Mouse (Mus musculus): ENCODE measurements around the gene Lpcat4. TPM values are rescaled to one million over a fixed set of nuclear protein-coding genes. Genes with fewer than 3 reads are reported as not detected.
"Not testable (repeated sequence)": the region's sequence is repeated elsewhere in the genome, so short reads cannot be mapped to it uniquely, and the experiment has no call there.

Gene Lpcat4
- polyA plus RNA-seq, 1 experiment = 28.3 TPM

DNA sequence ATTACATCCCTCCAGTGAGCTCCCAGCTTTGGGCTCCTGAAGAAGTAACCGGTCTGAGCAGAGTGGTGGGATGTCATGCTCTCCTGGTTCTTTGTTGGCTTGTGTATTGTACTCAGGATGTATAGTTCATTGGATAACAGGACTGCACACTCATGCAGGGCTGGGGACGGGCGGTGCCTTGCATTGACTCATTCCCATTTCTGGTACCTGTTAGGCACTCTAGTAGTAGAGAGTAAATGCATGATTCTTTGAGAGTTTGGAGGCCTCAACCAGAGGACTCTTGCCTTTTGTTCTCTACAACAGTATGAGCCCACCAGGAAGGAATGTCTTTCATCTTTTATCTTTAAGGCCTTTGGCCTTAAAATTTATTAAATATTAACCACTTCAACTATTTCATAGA is 37.6 kb downstream of the Lpcat4 start:
- TF ChIP-seq CTCF (IDR thresholded peaks at IDR 0.05; ENCODE audit: control insufficient read depth, insufficient read depth, low read length) (no peak), POLR2A (IDR thresholded peaks at IDR 0.05; ENCODE audit: borderline replicate concordance, control insufficient read depth, low read depth, low read length) (no peak)
- WGBS = 85% methylated on average over 3 of the region's 3 CpGs
- Histone ChIP-seq H3K4me1 (ENCODE audit: control insufficient read depth, insufficient read depth, low read length) (no peaks in the 10 kb centered on the region; the same call in 1 of the 2 replicates), H3K27ac (ENCODE audit: control insufficient read depth, insufficient read depth, low read depth, low read length, poor library complexity) (no peak overlapping the region), H3K4me3 (replicated peaks; ENCODE audit: control insufficient read depth, low read depth, low read length) (no peak overlapping the region)

DNA sequence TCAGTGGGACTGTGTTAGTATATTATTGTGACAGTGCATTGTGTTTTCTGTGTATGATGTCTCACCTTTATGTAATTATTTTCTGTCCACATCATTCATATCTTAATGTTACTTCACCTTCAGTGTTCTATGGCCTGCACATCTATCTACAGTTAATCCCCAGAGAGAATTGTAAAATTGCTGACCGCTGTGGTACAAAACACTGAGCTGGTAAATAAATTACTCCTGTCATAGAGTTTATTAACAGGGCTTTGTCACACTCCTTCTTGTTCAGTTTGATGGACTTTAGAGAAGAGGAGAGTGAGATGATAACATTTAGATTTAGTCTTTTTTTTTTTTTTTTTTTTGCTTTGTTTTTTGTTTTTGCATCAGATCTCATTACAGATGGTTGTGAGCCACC is 43.6 kb downstream of the Lpcat4 start:
- Histone ChIP-seq H3K27ac (ENCODE audit: control insufficient read depth, insufficient read depth, low read depth, low read length, poor library complexity) (no peak overlapping the region), H3K4me3 (replicated peaks; ENCODE audit: control insufficient read depth, low read depth, low read length) (no peak overlapping the region), H3K4me1 (ENCODE audit: control insufficient read depth, insufficient read depth, low read length) (peaks cover 2% of the 10 kb centered on the region)
- WGBS = 92% methylated on average over 1 of the region's 1 CpGs
- TF ChIP-seq POLR2A (IDR thresholded peaks at IDR 0.05; ENCODE audit: borderline replicate concordance, control insufficient read depth, low read depth, low read length) = no peak
- TF ChIP-seq CTCF (IDR thresholded peaks at IDR 0.05; ENCODE audit: control insufficient read depth, insufficient read depth, low read length) = no peak

DNA sequence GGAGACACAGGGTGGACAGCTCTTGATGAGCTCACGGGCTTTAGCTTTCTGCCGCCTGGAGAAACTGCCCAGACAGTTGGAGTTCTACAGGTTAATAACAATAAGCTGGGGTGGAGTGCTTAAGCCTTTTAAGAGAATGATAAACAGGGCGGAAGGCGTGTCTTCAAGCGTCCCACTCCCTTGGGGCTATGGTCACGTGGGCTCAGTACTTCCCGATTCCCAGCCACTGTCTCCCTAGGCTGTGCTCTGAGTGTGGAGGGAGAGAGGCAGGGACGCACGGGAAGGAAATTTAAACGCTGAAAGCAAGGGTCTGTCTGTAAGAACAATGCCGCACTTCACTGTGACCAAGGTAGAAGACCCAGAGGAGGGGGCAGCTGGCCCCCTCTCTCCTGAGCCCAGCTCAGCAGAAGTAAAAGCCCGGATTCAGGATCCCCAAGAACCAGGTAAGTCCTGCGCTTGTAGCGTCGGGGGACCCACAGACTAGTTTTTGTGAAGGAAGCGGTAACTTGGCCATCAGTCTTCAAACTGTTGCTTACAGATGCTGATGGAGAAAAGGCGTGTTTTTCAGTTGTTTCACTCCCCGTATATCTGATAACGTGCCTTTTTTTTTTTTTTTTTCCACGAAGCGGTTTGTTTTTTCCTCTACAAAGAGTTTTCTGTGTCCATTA is 45.2 kb downstream of the Lpcat4 start:
- 0 out of 2 replicates have a peak overlapping the region, but pooled peaks have one; percentile 41 for H3K27ac ChIP-seq (ENCODE audit: control insufficient read depth, insufficient read depth, low read depth, low read length, poor library complexity)
- 15% methylated on average over 21 of the region's 21 CpGs for WGBS
- TF ChIP-seq CTCF (IDR thresholded peaks at IDR 0.05; ENCODE audit: control insufficient read depth, insufficient read depth, low read length) (no peak), POLR2A (IDR thresholded peaks at IDR 0.05; ENCODE audit: borderline replicate concordance, control insufficient read depth, low read depth, low read length) (no peak)

DNA sequence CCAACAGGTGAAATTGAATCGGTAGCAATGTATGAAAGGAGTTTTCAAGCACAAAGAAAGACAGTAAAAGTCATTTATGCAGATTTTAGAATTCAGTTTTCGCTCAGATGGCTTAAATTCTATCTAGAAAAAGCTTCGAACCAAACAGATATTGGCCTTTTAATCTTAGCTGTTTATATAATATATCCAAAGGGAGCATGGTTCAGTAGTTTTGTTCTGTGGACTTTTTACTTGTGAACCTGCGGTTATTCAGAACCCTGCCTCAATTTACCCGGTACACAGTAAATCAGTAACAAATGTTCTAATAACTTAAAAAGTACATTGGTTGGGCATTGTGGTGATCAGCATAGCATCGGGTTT is 45.7 kb downstream of the Lpcat4 start:
- TF ChIP-seq CTCF (IDR thresholded peaks at IDR 0.05; ENCODE audit: control insufficient read depth, insufficient read depth, low read length) (no peak), POLR2A (IDR thresholded peaks at IDR 0.05; ENCODE audit: borderline replicate concordance, control insufficient read depth, low read depth, low read length) (no peak)
- no peak overlapping the region for H3K4me3 ChIP-seq (replicated peaks; ENCODE audit: control insufficient read depth, low read depth, low read length)
- 56% methylated on average over 6 of the region's 6 CpGs for WGBS
- H3K27ac ChIP-seq (ENCODE audit: control insufficient read depth, insufficient read depth, low read depth, low read length, poor library complexity) = no peak overlapping the region
- H3K4me1 ChIP-seq (ENCODE audit: control insufficient read depth, insufficient read depth, low read length) = peaks cover 2% of the 10 kb centered on the region

More for the DNA sequence above, 45.2 kb downstream of the Lpcat4 start:
- Histone ChIP-seq H3K4me1 (ENCODE audit: control insufficient read depth, insufficient read depth, low read length) (peaks cover 2% of the 10 kb centered on the region), H3K4me3 (replicated peaks; ENCODE audit: control insufficient read depth, low read depth, low read length) (peak overlapping the region; percentile 57)

DNA sequence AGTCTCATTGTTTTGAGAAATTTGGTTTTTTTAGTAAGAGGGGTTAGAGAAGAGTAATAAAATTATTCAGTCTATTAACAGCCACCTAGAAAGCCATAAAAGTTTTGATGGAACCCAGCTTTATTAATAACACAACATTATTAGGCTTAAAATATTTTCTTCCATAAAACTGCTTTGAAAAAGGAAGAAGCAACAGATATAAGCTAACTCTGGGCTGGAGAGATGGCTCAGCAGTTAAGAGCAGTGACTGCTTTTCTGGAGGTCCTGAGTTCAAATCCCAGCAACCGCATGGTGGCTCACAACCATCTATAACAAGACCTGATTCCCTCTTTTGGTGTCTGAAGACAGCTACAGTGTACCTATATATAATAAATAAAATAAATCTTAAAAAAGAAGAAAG is 46.8 kb downstream of the Lpcat4 start:
- not testable (repeated sequence) for H3K4me3 ChIP-seq (replicated peaks; ENCODE audit: control insufficient read depth, low read depth, low read length); H3K4me1 ChIP-seq (ENCODE audit: control insufficient read depth, insufficient read depth, low read length); H3K27ac ChIP-seq (ENCODE audit: control insufficient read depth, insufficient read depth, low read depth, low read length, poor library complexity)
- WGBS = 86% methylated on average over 1 of the region's 1 CpGs

DNA sequence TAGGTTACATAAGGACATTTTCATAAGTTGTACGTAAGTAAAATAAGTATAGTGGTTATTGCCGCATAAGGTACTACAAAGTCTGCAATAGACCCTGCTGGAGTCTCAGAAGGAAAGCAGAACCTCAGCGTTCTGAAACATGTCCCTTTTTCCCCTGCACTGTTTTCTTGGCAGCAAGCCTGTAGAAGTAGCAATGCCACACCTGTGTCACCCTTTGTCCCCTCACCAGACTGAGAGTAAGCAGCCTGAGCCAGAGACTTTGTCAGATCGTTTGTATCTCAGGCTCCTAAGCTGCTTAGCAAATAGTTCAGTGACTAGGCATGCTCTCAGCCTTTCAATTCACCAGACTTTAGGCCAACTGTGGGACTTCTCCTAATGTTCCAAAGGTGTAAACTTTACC is 47.8 kb downstream of the Lpcat4 start:
- Histone ChIP-seq H3K27ac (ENCODE audit: control insufficient read depth, insufficient read depth, low read depth, low read length, poor library complexity) (no peak overlapping the region), H3K4me1 (ENCODE audit: control insufficient read depth, insufficient read depth, low read length) (peaks cover 2% of the 10 kb centered on the region), H3K4me3 (replicated peaks; ENCODE audit: control insufficient read depth, low read depth, low read length) (no peak overlapping the region)
- 23% methylated on average over 4 of the region's 4 CpGs for WGBS
- no peak for TF ChIP-seq CTCF (IDR thresholded peaks at IDR 0.05; ENCODE audit: control insufficient read depth, insufficient read depth, low read length)
- TF ChIP-seq POLR2A (IDR thresholded peaks at IDR 0.05; ENCODE audit: borderline replicate concordance, control insufficient read depth, low read depth, low read length) = no peak

DNA sequence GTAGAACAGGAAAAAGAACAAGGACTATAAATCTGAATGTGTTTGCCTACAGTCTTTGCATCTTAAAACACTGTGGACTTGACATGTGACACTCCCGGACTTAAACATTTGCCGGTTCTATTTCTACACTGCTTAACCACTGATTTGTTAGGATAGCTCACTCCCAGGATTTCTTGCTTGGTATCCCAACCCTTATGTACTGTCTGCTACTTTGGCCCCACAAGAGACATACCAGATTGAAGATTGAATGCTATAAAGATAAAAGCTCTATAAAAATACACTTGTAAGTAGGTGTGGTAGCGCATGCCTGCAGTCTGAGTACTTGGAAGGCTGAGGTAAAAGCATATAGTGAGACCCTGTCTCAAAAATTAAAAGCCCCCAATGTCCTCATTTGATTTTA is 50.2 kb downstream of the Lpcat4 start:
- Histone ChIP-seq H3K4me3 (replicated peaks; ENCODE audit: control insufficient read depth, low read depth, low read length) (no peak overlapping the region), H3K27ac (ENCODE audit: control insufficient read depth, insufficient read depth, low read depth, low read length, poor library complexity) (no peak overlapping the region), H3K4me1 (ENCODE audit: control insufficient read depth, insufficient read depth, low read length) (peaks cover 2% of the 10 kb centered on the region)
- 90% methylated on average over 3 of the region's 3 CpGs for WGBS
- TF ChIP-seq POLR2A (IDR thresholded peaks at IDR 0.05; ENCODE audit: borderline replicate concordance, control insufficient read depth, low read depth, low read length) = no peak
- no peak for TF ChIP-seq CTCF (IDR thresholded peaks at IDR 0.05; ENCODE audit: control insufficient read depth, insufficient read depth, low read length)

DNA sequence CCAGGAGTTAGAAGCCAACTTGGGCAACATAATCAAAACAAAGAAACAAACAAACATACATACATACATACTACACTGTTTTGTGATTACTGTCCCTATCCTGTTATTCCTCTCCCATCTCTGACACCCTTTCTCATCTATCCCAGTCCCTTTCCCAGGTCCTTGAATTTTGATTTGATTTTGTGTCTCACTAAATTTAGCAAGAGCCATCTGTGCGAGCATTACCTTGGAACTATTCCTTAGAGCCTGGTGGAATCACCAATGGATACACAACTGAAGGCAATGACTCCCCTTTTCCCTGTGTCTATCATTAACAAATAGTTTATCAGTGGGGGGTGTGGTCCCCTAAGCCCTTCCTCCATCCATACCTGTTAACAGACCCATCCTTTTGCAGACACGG is 53.6 kb downstream of the Lpcat4 start:
- no peak for TF ChIP-seq CTCF (IDR thresholded peaks at IDR 0.05; ENCODE audit: control insufficient read depth, insufficient read depth, low read length)
- TF ChIP-seq POLR2A (IDR thresholded peaks at IDR 0.05; ENCODE audit: borderline replicate concordance, control insufficient read depth, low read depth, low read length) = no peak
- H3K27ac ChIP-seq (ENCODE audit: control insufficient read depth, insufficient read depth, low read depth, low read length, poor library complexity) = no peak overlapping the region
- no peaks in the 10 kb centered on the region; the same call in 1 of the 2 replicates for H3K4me1 ChIP-seq (ENCODE audit: control insufficient read depth, insufficient read depth, low read length)
- WGBS = 86% methylated on average over 2 of the region's 2 CpGs
- no peak overlapping the region for H3K4me3 ChIP-seq (replicated peaks; ENCODE audit: control insufficient read depth, low read depth, low read length)

DNA sequence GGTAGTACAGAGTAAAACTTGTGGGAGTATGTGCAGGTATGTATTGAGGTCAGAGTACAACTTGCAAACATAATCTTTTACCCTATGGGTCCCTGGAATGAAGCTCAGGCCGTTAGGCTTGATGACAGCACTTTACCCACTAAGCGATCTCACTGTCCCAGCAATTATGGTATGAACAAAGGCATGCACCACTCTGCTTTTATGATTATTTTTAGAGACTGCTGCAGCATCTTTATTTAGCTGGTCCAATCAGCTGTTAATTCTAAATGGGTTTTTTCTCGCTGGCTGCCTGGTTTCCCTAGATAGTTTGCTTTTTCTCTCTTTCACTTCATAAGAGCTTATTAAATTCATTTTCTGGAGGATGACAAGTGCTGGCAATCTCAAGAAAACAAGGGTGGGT is 56.9 kb downstream of the Lpcat4 start:
- H3K4me3 ChIP-seq (replicated peaks; ENCODE audit: control insufficient read depth, low read depth, low read length) = no peak overlapping the region
- no peak overlapping the region for H3K27ac ChIP-seq (ENCODE audit: control insufficient read depth, insufficient read depth, low read depth, low read length, poor library complexity)
- WGBS = 85% methylated on average over 3 of the region's 3 CpGs
- TF ChIP-seq POLR2A (IDR thresholded peaks at IDR 0.05; ENCODE audit: borderline replicate concordance, control insufficient read depth, low read depth, low read length) (no peak), CTCF (IDR thresholded peaks at IDR 0.05; ENCODE audit: control insufficient read depth, insufficient read depth, low read length) (no peak)
- no peaks in the 10 kb centered on the region; the same call in 1 of the 2 replicates for H3K4me1 ChIP-seq (ENCODE audit: control insufficient read depth, insufficient read depth, low read length)

Other genes starting within 250 kb of the Lpcat4 start
- gene Olfr1309, start 249.2 kb upstream of the Lpcat4 start, polyA plus RNA-seq (2011; ENCODE audit: insufficient read depth, insufficient read length, low replicate concordance, missing spikeins) = 0.57 TPM in 1 of 2 replicates, not detected in the other
- not detected in 2 replicates for gene Olfr1310, start 226.8 kb upstream of the Lpcat4 start, polyA plus RNA-seq (2011; ENCODE audit: insufficient read depth, insufficient read length, low replicate concordance, missing spikeins)
- gene Olfr1311, start 215.1 kb upstream of the Lpcat4 start, polyA plus RNA-seq (2011; ENCODE audit: insufficient read depth, insufficient read length, low replicate concordance, missing spikeins) = not detected in 2 replicates
- 0.75 TPM in 1 of 2 replicates, not detected in the other for gene Olfr1312, start 189.2 kb upstream of the Lpcat4 start, polyA plus RNA-seq (2011; ENCODE audit: insufficient read depth, insufficient read length, low replicate concordance, missing spikeins)
- 0.57 TPM in 1 of 2 replicates, not detected in the other for gene Olfr1313, start 161.6 kb upstream of the Lpcat4 start, polyA plus RNA-seq (2011; ENCODE audit: insufficient read depth, insufficient read length, low replicate concordance, missing spikeins)
- gene Olfr1314, start 142.7 kb upstream of the Lpcat4 start, polyA plus RNA-seq (2011; ENCODE audit: insufficient read depth, insufficient read length, low replicate concordance, missing spikeins) = not detected in 2 replicates
- gene Olfr1315-ps1, start 124.0 kb upstream of the Lpcat4 start, polyA plus RNA-seq (2011; ENCODE audit: insufficient read depth, insufficient read length, low replicate concordance, missing spikeins) = not detected in 2 replicates
- not detected in 2 replicates for gene Olfr1316, start 104.5 kb upstream of the Lpcat4 start, polyA plus RNA-seq (2011; ENCODE audit: insufficient read depth, insufficient read length, low replicate concordance, missing spikeins)
- gene Olfr1317, start 99.1 kb upstream of the Lpcat4 start, polyA plus RNA-seq (2011; ENCODE audit: insufficient read depth, insufficient read length, low replicate concordance, missing spikeins) = not detected in 2 replicates
- gene Olfr1318, start 85.3 kb upstream of the Lpcat4 start, polyA plus RNA-seq (2011; ENCODE audit: insufficient read depth, insufficient read length, low replicate concordance, missing spikeins) = not detected in 2 replicates
- gene Nutm1, start 19.8 kb downstream of the Lpcat4 start, polyA plus RNA-seq (2011; ENCODE audit: insufficient read depth, insufficient read length, low replicate concordance, missing spikeins) = not detected in 2 replicates
- gene Nop10, start 22.5 kb downstream of the Lpcat4 start, polyA plus RNA-seq (2011; ENCODE audit: insufficient read depth, insufficient read length, low replicate concordance, missing spikeins) = 34.5 and 79.9 TPM in 2 replicates
- 24.4 and 45.4 TPM in 2 replicates for gene Slc12a6, start 26.4 kb downstream of the Lpcat4 start, polyA plus RNA-seq (2011; ENCODE audit: insufficient read depth, insufficient read length, low replicate concordance, missing spikeins)
- gene Gm21985, start 26.8 kb downstream of the Lpcat4 start, polyA plus RNA-seq (2011; ENCODE audit: insufficient read depth, insufficient read length, low replicate concordance, missing spikeins) = 0.85 TPM in 1 of 2 replicates, not detected in the other
- 9.7 and 14.6 TPM in 2 replicates for gene Emc4, start 128.6 kb downstream of the Lpcat4 start, polyA plus RNA-seq (2011; ENCODE audit: insufficient read depth, insufficient read length, low replicate concordance, missing spikeins)
- gene Katnbl1, start 139.7 kb downstream of the Lpcat4 start, polyA plus RNA-seq (2011; ENCODE audit: insufficient read depth, insufficient read length, low replicate concordance, missing spikeins) = 5.9 and 10.2 TPM in 2 replicates
- gene Emc7, start 215.5 kb downstream of the Lpcat4 start, polyA plus RNA-seq (2011; ENCODE audit: insufficient read depth, insufficient read length, low replicate concordance, missing spikeins) = 2.9 and 4.7 TPM in 2 replicates
- gene Chrm5, start 241.3 kb downstream of the Lpcat4 start, polyA plus RNA-seq (2011; ENCODE audit: insufficient read depth, insufficient read length, low replicate concordance, missing spikeins) = not detected in 2 replicates

Measured in bone marrow, adult 2 months (tissue).